Mouse (Mus musculus): Measurements from ENCODE around the gene Gbp8. TPM values are rescaled to one million over a fixed set of nuclear protein-coding genes. Genes with fewer than 3 reads are reported as not detected.
"Not testable (repeated sequence)": the region's sequence is repeated elsewhere in the genome, so short reads cannot be mapped to it uniquely, and the experiment has no call there.

Gbp8 gene
- 2.4 and 3.2 TPM in 2 replicates for polyA plus RNA-seq (2015; fragmentation: Nextera tagmentation; extraction: Ambion mirVana)

DNA sequence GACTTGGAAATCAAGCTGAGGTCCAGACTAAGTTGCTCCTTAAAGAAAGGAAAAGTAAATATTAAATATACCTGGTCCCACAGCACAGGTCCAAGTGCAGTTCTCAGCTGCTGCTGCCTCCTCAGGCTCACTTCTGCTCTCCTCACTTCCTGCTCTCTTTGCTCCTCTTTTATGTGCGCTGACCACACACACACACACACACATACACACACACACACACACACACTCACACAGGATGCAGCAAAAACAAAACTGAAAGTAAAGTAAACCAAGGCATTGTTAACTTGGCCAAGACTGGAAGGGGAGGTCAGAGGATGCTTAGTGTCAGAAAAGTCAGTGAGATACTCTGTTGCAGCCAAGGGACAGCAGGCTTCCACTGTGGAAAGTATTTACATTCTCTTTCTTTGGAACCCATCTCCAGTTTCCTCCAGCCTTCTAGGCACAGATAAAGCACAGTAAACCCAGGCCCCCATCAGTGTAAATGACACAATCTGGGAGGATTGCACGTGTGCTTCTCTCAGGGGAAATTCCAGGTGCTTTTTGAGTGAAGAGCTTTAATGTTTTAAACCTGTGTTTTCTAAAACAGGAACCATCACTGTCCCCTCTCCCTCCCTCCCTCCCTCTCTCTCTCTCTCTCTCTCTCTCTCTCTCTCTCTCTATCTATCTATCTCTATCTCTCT lies at the start of gene Gbp8, which contains the start of the genes Gbp9 and Gbp4:
Gene Gbp8 (minus strand): TSS at position 132 of the 680 bp plus-strand sequence.
Gene Gbp9 (minus strand): TSS at position 131 of the 680 bp plus-strand sequence.
Gene Gbp4 (minus strand): TSS at position 178 of the 680 bp plus-strand sequence.
- not testable (repeated sequence) for H3K4me2 ChIP-seq; H3K27ac ChIP-seq (replicated peaks); ATAC-seq (ENCODE audit: insufficient read depth); H3K36me3 ChIP-seq (replicated peaks); H3K9ac ChIP-seq; H3K4me1 ChIP-seq (replicated peaks); H3K9me3 ChIP-seq (replicated peaks); H3K4me3 ChIP-seq (replicated peaks); H3K27me3 ChIP-seq
- 9% methylated on average over 2 of the region's 2 CpGs for WGBS (ENCODE audit: insufficient replicate concordance)

DNA sequence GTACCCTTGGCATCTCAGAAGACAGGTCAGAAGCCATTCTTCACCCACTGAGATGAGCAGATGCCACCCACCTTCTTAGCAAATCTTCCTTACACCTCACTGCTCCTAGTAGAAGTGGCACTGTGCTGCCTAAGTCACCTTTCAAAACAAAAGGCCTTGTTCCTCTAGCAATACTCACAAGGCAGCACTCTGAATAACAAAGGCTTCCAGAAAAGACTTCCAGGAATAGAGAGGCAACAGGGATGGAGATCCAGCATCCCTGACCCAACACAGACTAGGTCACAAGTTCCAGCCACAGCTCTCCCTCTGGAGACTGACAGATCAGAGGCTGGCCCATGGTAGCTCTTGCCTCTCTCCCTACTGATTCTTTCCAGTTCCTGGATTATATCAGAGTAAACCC lies 42.1 kb upstream of the Gbp8 start:
- Histone ChIP-seq H3K9ac (no peak overlapping the region), H3K4me1 (replicated peaks) (no peaks in the 10 kb centered on the region), H3K36me3 (replicated peaks) (no peaks in the 10 kb centered on the region), H3K4me3 (replicated peaks) (no peak overlapping the region), H3K9me3 (replicated peaks) (no peaks in the 10 kb centered on the region), H3K27ac (replicated peaks) (no peak overlapping the region), H3K4me2 (no peak overlapping the region), H3K27me3 (no peaks in the 10 kb centered on the region)
- no peak for ATAC-seq (ENCODE audit: insufficient read depth)

DNA sequence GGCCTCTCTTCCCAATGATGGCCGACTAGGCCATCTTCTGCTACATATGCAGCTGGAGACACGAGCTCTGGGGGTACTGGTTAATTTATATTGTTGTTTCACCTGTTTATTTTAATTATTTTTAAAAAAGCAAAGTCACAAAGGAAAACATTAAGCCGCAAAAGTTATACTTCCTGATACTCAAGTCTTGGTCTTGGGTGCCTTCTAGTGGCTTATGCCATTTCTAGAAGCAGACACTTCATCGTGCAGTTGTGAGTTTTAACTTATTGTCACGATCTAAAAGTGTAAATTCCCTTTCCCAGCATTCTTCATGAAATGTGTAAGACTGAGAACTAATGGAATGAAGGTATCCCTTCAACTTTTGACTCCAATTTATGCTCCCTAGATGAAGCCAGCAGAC lies 17.2 kb upstream of the Gbp8 start:
- Histone ChIP-seq H3K9me3 (replicated peaks) (no peaks in the 10 kb centered on the region), H3K27me3 (no peaks in the 10 kb centered on the region), H3K4me3 (replicated peaks) (no peak overlapping the region), H3K9ac (no peak overlapping the region), H3K4me2 (no peak overlapping the region), H3K36me3 (replicated peaks) (no peaks in the 10 kb centered on the region), H3K4me1 (replicated peaks) (no peaks in the 10 kb centered on the region), H3K27ac (replicated peaks) (no peak overlapping the region)
- 61% methylated on average over 5 of the region's 5 CpGs for WGBS (ENCODE audit: insufficient replicate concordance)
- ATAC-seq (ENCODE audit: insufficient read depth): no peak

DNA sequence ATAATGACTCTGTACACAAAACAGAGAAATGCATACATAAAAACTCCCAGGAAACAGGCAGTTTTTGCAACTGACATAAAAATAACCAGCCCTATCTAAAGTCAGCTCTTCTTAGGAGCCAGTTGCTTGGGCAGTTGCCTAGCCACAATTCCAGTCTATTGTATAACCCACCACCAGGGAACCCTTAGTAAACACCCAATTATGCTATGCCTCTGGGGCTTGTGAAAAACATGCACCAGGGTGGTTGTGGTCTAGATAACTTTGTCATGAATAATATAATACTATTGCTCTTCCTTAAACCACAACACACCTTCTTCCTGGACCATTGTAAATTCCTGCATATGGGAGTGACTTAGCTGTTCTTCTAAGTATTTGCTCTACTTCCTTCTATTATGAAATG lies 14.7 kb upstream of the Gbp8 start:
- no peaks in the 10 kb centered on the region for H3K4me1 ChIP-seq (replicated peaks)
- H3K4me3 ChIP-seq (replicated peaks): no peak overlapping the region
- ATAC-seq (ENCODE audit: insufficient read depth): no peak
- H3K27me3 ChIP-seq: no peaks in the 10 kb centered on the region
- no peaks in the 10 kb centered on the region for H3K9me3 ChIP-seq (replicated peaks)
- no peak overlapping the region for H3K27ac ChIP-seq (replicated peaks)
- H3K4me2 ChIP-seq: no peak overlapping the region
- no peak overlapping the region for H3K9ac ChIP-seq
- H3K36me3 ChIP-seq (replicated peaks): no peaks in the 10 kb centered on the region

DNA sequence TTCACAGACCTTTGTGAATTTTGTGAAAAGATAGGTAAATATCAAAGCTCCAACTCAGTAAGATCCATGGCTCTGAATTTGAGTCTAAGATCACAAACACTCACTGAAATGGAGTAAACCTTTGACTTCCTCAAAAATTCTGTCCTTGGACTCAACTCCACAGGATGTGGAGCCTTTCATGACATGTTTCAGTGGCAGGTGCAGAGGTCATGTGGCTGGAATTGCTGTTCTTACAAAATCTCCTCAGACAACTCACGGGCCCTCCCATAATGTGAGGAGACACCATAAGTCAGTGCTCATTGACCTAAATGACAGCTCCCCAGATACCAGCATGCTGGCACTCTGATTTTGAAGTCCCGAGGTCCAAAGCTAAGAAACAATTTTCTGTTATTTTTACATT lies 8.7 kb upstream of the Gbp8 start:
- not testable (repeated sequence) for H3K4me3 ChIP-seq (replicated peaks); H3K4me2 ChIP-seq; H3K36me3 ChIP-seq (replicated peaks); H3K27me3 ChIP-seq; ATAC-seq (ENCODE audit: insufficient read depth); H3K27ac ChIP-seq (replicated peaks); H3K4me1 ChIP-seq (replicated peaks); H3K9me3 ChIP-seq (replicated peaks); H3K9ac ChIP-seq
- WGBS (ENCODE audit: insufficient replicate concordance): 42% methylated on average over 2 of the region's 2 CpGs

DNA sequence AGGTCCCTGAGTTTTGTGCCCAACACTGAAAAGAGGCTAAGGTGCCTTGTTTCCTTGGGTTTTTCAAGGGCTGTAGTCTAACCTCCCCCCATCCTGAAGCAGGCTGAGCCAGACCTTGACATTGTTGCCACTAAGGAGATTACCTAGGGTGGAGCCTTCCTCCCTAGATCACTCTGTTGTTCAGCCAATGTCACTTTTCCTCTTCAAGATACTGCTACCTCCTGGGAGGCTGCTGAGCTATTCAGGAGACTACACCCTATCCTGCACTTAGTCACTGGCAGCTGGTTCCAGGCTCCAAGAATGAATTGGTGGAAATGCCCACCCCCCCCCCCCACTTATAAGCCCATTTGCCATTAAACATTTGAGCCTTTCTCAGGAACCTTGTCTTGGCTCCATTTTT lies 7.1 kb upstream of the Gbp8 start:
- no peaks in the 10 kb centered on the region for H3K27me3 ChIP-seq
- no peaks in the 10 kb centered on the region for H3K9me3 ChIP-seq (replicated peaks)
- no peak overlapping the region for H3K27ac ChIP-seq (replicated peaks)
- ATAC-seq (ENCODE audit: insufficient read depth): no peak
- no peak overlapping the region for H3K4me2 ChIP-seq
- H3K36me3 ChIP-seq (replicated peaks): no peaks in the 10 kb centered on the region
- H3K4me3 ChIP-seq (replicated peaks): no peak overlapping the region
- no peaks in the 10 kb centered on the region for H3K4me1 ChIP-seq (replicated peaks)
- H3K9ac ChIP-seq: no peak overlapping the region

DNA sequence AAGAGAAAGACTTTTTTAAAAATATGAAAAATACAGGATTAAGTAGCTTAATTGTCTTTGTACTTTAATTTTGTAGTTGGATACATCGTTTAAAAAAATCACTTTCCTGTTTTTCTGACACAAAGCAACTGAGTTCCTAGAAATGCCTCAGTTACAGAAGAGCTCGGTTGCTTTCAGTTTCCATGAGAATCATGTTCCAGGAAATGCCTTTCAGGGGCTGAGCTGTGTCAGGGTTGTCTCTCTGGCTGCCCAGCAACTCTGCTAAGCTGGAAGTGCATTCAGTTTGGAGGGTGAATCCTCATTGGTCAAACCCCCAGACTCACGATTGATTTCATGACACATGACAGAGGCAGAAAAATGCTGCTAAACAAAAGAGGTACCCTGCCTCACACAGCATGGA lies 6.4 kb upstream of the Gbp8 start:
- H3K9me3 ChIP-seq (replicated peaks); H3K4me3 ChIP-seq (replicated peaks); H3K9ac ChIP-seq; H3K27ac ChIP-seq (replicated peaks); H3K36me3 ChIP-seq (replicated peaks); H3K4me1 ChIP-seq (replicated peaks); ATAC-seq (ENCODE audit: insufficient read depth); H3K4me2 ChIP-seq; H3K27me3 ChIP-seq: not testable (repeated sequence)
- WGBS (ENCODE audit: insufficient replicate concordance): 22% methylated on average over 3 of the region's 3 CpGs

DNA sequence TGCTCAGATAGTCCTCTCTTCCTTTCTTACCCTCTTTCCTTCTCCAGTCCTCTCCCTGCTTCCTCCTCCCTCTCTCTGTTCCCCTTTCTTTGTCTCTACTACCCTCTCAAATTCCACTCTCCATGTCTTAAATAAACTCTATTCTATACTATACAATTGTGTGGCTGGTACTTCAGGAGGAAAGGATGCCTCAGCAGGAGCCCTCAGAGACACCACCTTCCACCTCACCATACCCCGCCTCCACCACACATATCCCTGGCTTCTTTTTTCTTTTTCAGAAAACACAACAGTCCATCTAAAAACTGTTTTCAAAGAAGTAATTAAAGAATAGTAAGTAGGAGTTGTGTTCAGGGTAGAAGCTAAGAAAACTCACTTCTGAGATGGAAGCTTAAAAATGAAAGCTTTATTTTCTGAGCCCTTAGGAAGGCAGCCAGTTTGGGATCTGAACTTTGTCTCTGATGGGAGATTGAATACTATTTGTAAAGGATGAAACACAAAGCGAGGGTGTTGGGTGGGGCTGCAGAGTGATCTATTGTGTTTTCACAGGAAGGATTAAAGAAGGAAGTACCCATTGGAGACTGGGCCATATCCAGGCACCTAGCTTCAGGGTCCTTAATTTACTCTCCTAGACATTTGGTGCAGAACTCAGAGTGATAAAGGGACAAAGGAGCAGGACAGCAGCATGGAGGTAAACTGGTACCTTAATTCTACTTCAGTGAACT lies 910 bp upstream of the Gbp8 start:
- not testable (repeated sequence) for H3K27ac ChIP-seq (replicated peaks); H3K36me3 ChIP-seq (replicated peaks); H3K4me3 ChIP-seq (replicated peaks); H3K27me3 ChIP-seq; ATAC-seq (ENCODE audit: insufficient read depth); H3K4me2 ChIP-seq; H3K9me3 ChIP-seq (replicated peaks); H3K4me1 ChIP-seq (replicated peaks); H3K9ac ChIP-seq
- WGBS (ENCODE audit: insufficient replicate concordance): 38% methylated on average over 2 of the region's 2 CpGs

DNA sequence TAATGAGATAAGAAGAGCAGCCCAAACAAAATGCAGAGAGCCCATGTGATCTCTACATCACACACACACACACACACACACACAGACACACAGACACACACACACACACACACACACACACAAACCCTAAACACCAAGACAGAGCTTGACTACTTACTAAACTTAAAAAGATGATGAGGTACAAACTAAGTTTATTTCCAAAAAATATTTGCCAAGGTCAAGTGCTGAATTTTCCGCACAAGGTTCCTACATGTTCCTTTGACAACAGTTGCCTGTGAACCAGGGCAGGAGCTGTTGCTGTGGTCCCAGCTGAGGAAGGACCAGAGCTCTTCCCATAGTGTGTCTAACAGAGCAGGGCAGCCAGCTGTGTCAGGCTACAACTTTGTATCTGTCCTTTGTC lies 434 bp downstream of the Gbp8 start:
- Histone ChIP-seq H3K9ac (no peak overlapping the region), H3K4me3 (replicated peaks) (no peak overlapping the region), H3K36me3 (replicated peaks) (no peaks in the 10 kb centered on the region), H3K27me3 (no peaks in the 10 kb centered on the region), H3K4me1 (replicated peaks) (no peaks in the 10 kb centered on the region), H3K27ac (replicated peaks) (no peak overlapping the region), H3K4me2 (no peak overlapping the region), H3K9me3 (replicated peaks) (no peaks in the 10 kb centered on the region)
- WGBS (ENCODE audit: insufficient replicate concordance): 65% methylated on average over 1 of the region's 1 CpGs
- no peak for ATAC-seq (ENCODE audit: insufficient read depth)

DNA sequence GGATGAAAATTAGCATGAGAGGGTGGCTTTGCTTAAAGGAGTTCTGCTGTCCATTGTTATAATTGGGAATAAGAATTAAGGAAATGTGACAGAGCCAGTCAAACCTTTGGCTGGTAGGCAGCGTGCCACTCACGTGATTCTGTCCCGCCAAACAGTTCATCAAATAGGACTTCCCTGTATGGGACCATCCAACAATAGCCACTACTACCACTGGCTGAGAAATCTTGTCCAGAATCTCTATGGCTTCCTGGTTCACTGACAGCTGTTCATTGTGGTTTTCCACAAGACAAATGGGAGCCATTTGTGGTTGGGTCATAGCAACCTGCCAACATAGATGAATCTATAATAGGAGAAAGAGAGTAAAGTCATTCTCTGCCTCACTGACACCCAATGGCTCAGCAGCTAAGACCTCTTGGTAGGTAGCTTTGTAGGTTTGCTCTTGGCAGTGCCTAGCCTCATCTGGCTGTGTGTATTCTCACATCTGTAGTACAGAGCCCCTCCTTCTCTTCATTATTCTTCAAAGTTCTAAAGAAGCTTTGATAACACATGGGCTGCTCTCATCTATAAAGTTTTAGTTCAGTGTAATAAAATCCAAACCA lies 2.5 kb downstream of the Gbp8 start:
- not testable (repeated sequence) for H3K9me3 ChIP-seq (replicated peaks); H3K27ac ChIP-seq (replicated peaks); H3K36me3 ChIP-seq (replicated peaks); ATAC-seq (ENCODE audit: insufficient read depth); H3K4me3 ChIP-seq (replicated peaks); H3K4me1 ChIP-seq (replicated peaks); H3K27me3 ChIP-seq; H3K4me2 ChIP-seq; H3K9ac ChIP-seq
- 12% methylated on average over 3 of the region's 3 CpGs for WGBS (ENCODE audit: insufficient replicate concordance)

DNA sequence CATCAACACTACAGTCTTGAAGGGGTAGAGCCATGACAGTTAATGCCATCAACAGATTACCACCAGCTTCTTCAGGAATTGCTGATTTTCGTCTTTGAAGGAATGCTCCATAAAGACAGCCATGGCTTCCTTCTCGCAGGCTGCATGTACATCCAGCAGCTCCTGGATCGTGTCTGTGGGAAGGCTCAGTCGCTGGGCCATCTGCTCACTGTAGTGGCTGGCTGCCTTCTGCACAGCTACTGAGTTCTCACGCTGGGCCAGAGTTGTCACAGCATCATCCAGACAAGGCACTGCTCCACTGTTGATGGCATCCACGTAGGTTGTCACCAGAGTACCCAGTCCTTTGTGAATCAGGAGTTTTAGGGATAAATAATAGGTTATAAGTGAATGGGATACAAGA lies 17.6 kb downstream of the Gbp8 start:
- not testable (repeated sequence) for H3K36me3 ChIP-seq (replicated peaks); H3K27me3 ChIP-seq; ATAC-seq (ENCODE audit: insufficient read depth); H3K9ac ChIP-seq; H3K27ac ChIP-seq (replicated peaks); H3K4me3 ChIP-seq (replicated peaks); H3K4me1 ChIP-seq (replicated peaks); H3K9me3 ChIP-seq (replicated peaks); H3K4me2 ChIP-seq
- WGBS (ENCODE audit: insufficient replicate concordance): 57% methylated on average over 6 of the region's 6 CpGs

Measured in liver, embryonic 15.5 days (tissue).